Mouse (Mus musculus): ENCODE data around the gene Il21r. TPM values are rescaled to one million over a fixed set of nuclear protein-coding genes. Genes with fewer than 3 reads are reported as not detected.

Il21r gene
- polyA plus RNA-seq, 1 experiment: 0.25 TPM

GRCm38 (mm10) chr7:125560146-125560785, 43.0 kb upstream of the Il21r start:
- Histone ChIP-seq H3K4me1 (ENCODE audit: control insufficient read depth, insufficient read depth, low read length) (peaks cover 13% of the 10 kb centered on the region), H3K4me3 (ENCODE audit: insufficient read depth, low read length) (no peak overlapping the region), H3K27ac (ENCODE audit: insufficient read depth, low read length) (0 out of 2 replicates have a peak overlapping the region, but pooled peaks have one; percentile 8)
- TF ChIP-seq CTCF (IDR thresholded peaks at IDR 0.05; ENCODE audit: borderline replicate concordance, insufficient read depth, low read length) (no peak), POLR2A (IDR thresholded peaks at IDR 0.05; ENCODE audit: low read depth, low read length) (no peak)

- H3K4me3 ChIP-seq (ENCODE audit: insufficient read depth, low read length): no peak overlapping the region
- peaks cover 17% of the 10 kb centered on the region for H3K4me1 ChIP-seq (ENCODE audit: control insufficient read depth, insufficient read depth, low read length)
- H3K27ac ChIP-seq (ENCODE audit: insufficient read depth, low read length): no peak overlapping the region
- TF ChIP-seq POLR2A (IDR thresholded peaks at IDR 0.05; ENCODE audit: low read depth, low read length) (no peak), CTCF (IDR thresholded peaks at IDR 0.05; ENCODE audit: borderline replicate concordance, insufficient read depth, low read length) (no peak)
These were observed 42.0 kb upstream of the Il21r start for GRCm38 (mm10) chr7:125561085-125561690.

GRCm38 (mm10) chr7:125562413-125562812, 40.8 kb upstream of the Il21r start:
- no peak for TF ChIP-seq CTCF (IDR thresholded peaks at IDR 0.05; ENCODE audit: borderline replicate concordance, insufficient read depth, low read length)
- TF ChIP-seq POLR2A (IDR thresholded peaks at IDR 0.05; ENCODE audit: low read depth, low read length): no peak
- H3K4me1 ChIP-seq (ENCODE audit: control insufficient read depth, insufficient read depth, low read length): peaks cover 17% of the 10 kb centered on the region
- H3K27ac ChIP-seq (ENCODE audit: insufficient read depth, low read length): 0 out of 2 replicates have a peak overlapping the region, but pooled peaks have one; percentile 5
- no peak overlapping the region for H3K4me3 ChIP-seq (ENCODE audit: insufficient read depth, low read length)

- Histone ChIP-seq H3K4me1 (ENCODE audit: control insufficient read depth, insufficient read depth, low read length) (peaks cover 17% of the 10 kb centered on the region), H3K4me3 (ENCODE audit: insufficient read depth, low read length) (no peak overlapping the region), H3K27ac (ENCODE audit: insufficient read depth, low read length) (no peak overlapping the region)
- TF ChIP-seq POLR2A (IDR thresholded peaks at IDR 0.05; ENCODE audit: low read depth, low read length) (no peak), CTCF (IDR thresholded peaks at IDR 0.05; ENCODE audit: borderline replicate concordance, insufficient read depth, low read length) (no peak)
These were observed 40.1 kb upstream of the Il21r start for GRCm38 (mm10) chr7:125563093-125563492.

GRCm38 (mm10) chr7:125564316-125565024, 38.8 kb upstream of the Il21r start:
- TF ChIP-seq CTCF (IDR thresholded peaks at IDR 0.05; ENCODE audit: borderline replicate concordance, insufficient read depth, low read length) (no peak), POLR2A (IDR thresholded peaks at IDR 0.05; ENCODE audit: low read depth, low read length) (no peak)
- H3K4me1 ChIP-seq (ENCODE audit: control insufficient read depth, insufficient read depth, low read length): peaks cover 17% of the 10 kb centered on the region
- no peak overlapping the region for H3K4me3 ChIP-seq (ENCODE audit: insufficient read depth, low read length)
- H3K27ac ChIP-seq (ENCODE audit: insufficient read depth, low read length): no peak overlapping the region

DNA sequence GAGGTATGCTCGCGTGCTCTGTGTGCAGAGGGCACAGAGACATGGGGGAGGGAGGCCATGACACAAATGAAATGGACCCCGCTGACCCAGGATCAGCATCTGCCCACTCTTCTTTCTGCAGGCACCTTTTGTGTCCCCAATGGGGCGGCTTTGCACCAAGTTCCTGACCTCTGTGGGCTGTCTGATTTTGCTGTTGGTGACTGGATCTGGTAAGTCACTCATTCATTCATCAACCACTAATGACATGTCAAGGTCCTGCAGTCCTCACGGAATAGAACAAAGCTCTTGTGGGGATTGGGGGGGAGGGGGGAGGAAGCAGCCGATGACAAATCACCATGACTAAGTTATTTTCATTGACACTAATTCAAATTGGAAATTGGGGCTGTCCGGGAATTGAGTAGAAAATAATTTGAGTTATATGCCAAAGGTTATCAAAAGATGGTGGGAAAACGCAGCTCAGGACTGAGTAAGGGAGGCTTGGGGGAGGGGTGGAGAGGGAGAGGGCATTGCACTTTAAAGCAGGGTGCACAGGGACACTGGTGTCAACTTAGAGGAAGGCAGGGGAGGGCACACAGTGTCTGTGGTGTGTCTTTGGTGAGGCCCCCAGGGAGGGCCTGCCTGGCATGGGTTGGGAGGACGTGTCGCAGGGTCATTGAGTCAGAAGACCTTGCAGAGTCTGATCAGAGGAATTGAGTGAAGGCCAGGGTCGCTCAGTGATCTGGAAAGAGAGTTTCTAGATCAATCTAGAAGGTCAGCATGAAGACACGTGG, 37.5 kb upstream of the Il21r start:
- Histone ChIP-seq H3K27ac (ENCODE audit: insufficient read depth, low read length) (peak overlapping the region; percentile 1; the same call in 1 of the 2 replicates), H3K4me1 (ENCODE audit: control insufficient read depth, insufficient read depth, low read length) (peaks cover 10% of the 10 kb centered on the region)

DNA sequence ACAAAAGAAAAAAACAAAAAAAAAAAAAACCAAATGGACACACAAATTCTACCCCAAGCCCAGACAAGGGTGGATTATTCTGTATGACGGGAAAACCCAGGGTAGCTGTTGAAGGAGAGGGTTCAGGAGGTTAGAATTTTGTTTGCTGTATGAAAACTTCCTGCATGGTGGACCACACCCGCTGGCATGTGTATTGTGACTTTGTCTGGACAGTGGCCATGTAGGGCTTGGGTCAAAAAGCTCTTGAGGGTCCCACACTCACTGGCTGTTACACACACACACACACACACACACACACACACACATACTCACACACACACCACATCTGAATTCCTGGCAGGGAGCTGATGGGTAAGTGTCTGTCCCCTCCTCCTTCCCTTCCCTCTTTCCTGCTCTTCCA, 36.8 kb upstream of the Il21r start:
- H3K4me3 ChIP-seq (ENCODE audit: insufficient read depth, low read length): no peak overlapping the region
- TF ChIP-seq POLR2A (IDR thresholded peaks at IDR 0.05; ENCODE audit: low read depth, low read length) (no peak), CTCF (IDR thresholded peaks at IDR 0.05; ENCODE audit: borderline replicate concordance, insufficient read depth, low read length) (no peak)
- peaks cover 7% of the 10 kb centered on the region for H3K4me1 ChIP-seq (ENCODE audit: control insufficient read depth, insufficient read depth, low read length)
- no peak overlapping the region for H3K27ac ChIP-seq (ENCODE audit: insufficient read depth, low read length)

More for the DNA sequence above, 37.5 kb upstream of the Il21r start:
- no peak overlapping the region for H3K4me3 ChIP-seq (ENCODE audit: insufficient read depth, low read length)
- no peak for TF ChIP-seq CTCF (IDR thresholded peaks at IDR 0.05; ENCODE audit: borderline replicate concordance, insufficient read depth, low read length)
- no peak for TF ChIP-seq POLR2A (IDR thresholded peaks at IDR 0.05; ENCODE audit: low read depth, low read length)

DNA sequence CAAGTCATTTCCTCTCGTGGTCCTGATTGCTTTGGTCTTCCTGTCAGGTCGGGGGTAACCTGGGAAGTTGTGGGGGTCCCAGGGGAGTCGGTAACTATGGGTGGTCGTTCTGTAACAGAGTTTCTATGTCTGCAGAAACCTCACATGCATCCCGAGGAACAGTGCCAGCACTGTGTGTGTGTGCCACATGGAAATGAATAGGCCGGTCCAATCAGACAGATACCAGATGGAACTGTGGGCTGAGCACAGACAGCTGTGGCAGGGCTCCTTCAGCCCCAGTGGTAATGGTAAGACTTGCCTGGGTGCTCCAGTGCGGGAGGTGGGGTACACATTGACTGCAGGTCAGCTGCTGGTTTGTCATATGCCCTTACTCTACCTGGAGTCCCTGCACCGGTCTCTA, 34.3 kb upstream of the Il21r start:
- Histone ChIP-seq H3K4me3 (ENCODE audit: insufficient read depth, low read length) (no peak overlapping the region), H3K4me1 (ENCODE audit: control insufficient read depth, insufficient read depth, low read length) (peaks cover 3% of the 10 kb centered on the region; the same call in 1 of the 2 replicates), H3K27ac (ENCODE audit: insufficient read depth, low read length) (no peak overlapping the region)
- TF ChIP-seq POLR2A (IDR thresholded peaks at IDR 0.05; ENCODE audit: low read depth, low read length) (no peak), CTCF (IDR thresholded peaks at IDR 0.05; ENCODE audit: borderline replicate concordance, insufficient read depth, low read length) (no peak)

GRCm38 (mm10) chr7:125571891-125572290, 31.3 kb upstream of the Il21r start:
- Histone ChIP-seq H3K4me1 (ENCODE audit: control insufficient read depth, insufficient read depth, low read length) (peaks cover 3% of the 10 kb centered on the region; the same call in 1 of the 2 replicates), H3K27ac (ENCODE audit: insufficient read depth, low read length) (no peak overlapping the region), H3K4me3 (ENCODE audit: insufficient read depth, low read length) (no peak overlapping the region)
- no peak for TF ChIP-seq CTCF (IDR thresholded peaks at IDR 0.05; ENCODE audit: borderline replicate concordance, insufficient read depth, low read length)
- no peak for TF ChIP-seq POLR2A (IDR thresholded peaks at IDR 0.05; ENCODE audit: low read depth, low read length)

Data from embryonic fibroblast, embryonic 13.5 days (primary cell).